Mouse (Mus musculus): ENCODE measurements around the gene Abca17. TPM values are rescaled to one million over a fixed set of nuclear protein-coding genes. Genes with fewer than 3 reads are reported as not detected.

The Abca17 gene
- total and polyA plus RNA-seq, 2 experiments = 0.02 TPM; not detected in 1

DNA sequence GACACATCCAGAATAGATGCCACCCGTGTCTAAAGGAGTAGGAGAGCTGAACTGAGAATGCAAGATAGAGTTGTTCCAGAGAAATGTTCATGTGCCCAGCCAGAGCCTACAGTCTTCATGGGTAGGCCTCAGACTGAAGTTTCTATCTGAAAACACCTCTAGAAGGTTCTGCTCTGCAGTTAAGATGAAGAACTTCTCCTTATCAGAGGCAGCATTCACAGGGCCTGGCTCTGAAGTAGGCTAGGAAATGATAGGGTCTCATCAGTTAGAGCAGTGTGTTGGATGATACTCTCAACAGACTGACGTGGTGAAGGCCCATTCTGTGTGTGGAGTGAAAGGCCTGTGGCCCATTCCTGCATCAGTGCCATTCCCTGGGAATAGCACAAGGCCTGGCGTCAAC, 3.1 kb upstream of the Abca17 start:
- TF ChIP-seq POLR2A (IDR thresholded peaks at IDR 0.05; ENCODE audit: extremely low read depth, insufficient read depth, low read length) (no peak), CTCF (IDR thresholded peaks at IDR 0.05; ENCODE audit: low read depth, low read length) (no peak)
- Histone ChIP-seq H3K27ac (replicated peaks; ENCODE audit: insufficient read depth, low read depth, low read length) (no peak overlapping the region), H3K4me3 (ENCODE audit: insufficient read depth, low read depth, low read length) (no peak overlapping the region), H3K27me3 (ENCODE audit: control insufficient read depth, insufficient read depth, low read length) (no peaks in the 10 kb centered on the region), H3K79me2 (ENCODE audit: control insufficient read depth, insufficient read depth, low read length) (peaks cover 21% of the 10 kb centered on the region; the same call in 1 of the 2 replicates), H3K4me1 (ENCODE audit: control insufficient read depth, insufficient read depth, low read length) (peaks cover 25% of the 10 kb centered on the region), H3K9ac (ENCODE audit: low read depth, low read length) (no peak overlapping the region), H3K36me3 (ENCODE audit: control insufficient read depth, insufficient read depth, low read length) (no peaks in the 10 kb centered on the region)
- DNase-seq (ENCODE audit: extremely low read depth, low read depth, low spot score) = no peak
- 96% methylated on average over 3 of the region's 3 CpGs for WGBS

DNA sequence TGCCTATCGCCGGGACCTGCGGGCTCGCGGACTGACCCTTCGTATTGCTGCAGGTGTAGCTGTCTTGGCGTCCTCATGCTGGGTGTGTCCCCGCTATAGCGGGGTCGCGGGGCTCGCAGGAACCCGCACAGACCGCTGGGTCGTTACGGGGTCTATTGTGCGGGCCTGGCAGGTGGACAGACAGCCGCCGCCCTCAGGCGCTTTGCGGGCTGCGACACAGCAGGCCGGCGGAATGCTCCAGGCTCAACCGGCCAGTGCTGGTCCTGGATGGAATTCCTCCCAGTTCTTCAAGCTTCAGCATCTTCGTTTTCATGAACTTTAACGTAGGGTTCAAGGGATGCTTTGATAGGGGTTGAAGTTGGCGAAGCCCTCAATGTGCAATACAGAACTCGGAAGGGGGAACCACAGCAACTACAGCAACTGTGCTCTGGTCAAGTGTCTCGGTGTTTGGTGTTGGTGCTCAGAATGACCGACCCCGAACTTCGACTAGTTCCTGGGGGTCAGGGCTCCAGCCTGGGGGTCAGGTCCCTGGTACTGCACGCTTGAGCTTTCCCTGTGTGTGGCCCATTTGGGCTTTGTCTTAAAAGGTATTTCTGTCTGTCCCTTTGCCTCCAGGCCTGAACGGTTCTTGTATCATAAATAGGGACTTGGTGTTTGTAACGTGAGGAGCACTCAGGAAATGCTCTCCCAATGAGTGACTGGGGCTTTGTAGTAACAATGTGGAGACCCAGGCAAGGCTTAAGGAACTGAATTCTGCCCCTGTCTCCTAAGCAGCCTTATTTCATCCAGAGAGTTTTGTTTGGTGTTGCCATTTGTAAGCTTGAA, 1.7 kb upstream of the Abca17 start:
- WGBS = 4% methylated on average over 36 of the region's 36 CpGs
- peaks cover 16% of the 10 kb centered on the region for H3K4me1 ChIP-seq (ENCODE audit: control insufficient read depth, insufficient read depth, low read length)

DNA sequence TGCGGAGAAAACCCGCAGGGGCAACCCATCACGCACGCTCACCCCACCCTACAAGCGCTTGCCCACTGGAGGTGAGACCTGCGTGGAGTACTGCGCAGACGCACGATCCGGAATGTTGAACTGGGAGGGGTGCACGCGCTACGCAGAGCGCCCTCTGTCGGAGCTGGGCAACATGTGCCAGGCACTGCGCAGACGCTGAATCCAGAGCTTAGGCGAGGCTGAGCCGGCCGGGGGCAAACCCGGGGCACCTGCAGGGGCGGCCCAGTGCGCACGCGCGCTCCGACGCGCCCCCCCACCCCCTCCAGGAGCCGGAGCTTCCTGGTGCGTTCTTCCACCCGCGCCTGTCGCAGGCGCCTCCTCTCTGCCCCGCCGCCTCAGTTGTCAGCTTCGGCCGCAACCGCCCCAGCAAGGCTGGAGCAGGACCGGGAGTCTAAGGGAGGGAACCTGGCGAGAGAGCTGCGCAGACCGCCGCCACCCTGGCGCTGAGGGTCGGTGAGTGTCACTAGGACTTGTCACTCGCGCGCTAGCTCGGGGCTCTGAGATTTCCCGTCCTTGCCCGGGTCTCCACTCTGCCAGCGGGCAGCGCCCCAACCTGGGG, 991 bp upstream of the Abca17 start, which contains the start of gene Abca3:
Abca3 (plus strand) TSS at position 191 of the 598 bp plus-strand sequence.
- H3K27ac ChIP-seq (replicated peaks; ENCODE audit: insufficient read depth, low read depth, low read length) = peak within 1 kb of the TSS; percentile 48
- H3K79me2 ChIP-seq (ENCODE audit: control insufficient read depth, insufficient read depth, low read length) = peaks cover 20% of the 10 kb centered on the region; the same call in 1 of the 2 replicates
- H3K4me3 ChIP-seq (ENCODE audit: insufficient read depth, low read depth, low read length) = peak within 1 kb of the TSS; percentile 87
- WGBS = under 1% methylated on average over 55 of the region's 55 CpGs
- no peaks in the 10 kb centered on the region for H3K27me3 ChIP-seq (ENCODE audit: control insufficient read depth, insufficient read depth, low read length)
- H3K9ac ChIP-seq (ENCODE audit: low read depth, low read length) = peak within 1 kb of the TSS; percentile 90
- H3K36me3 ChIP-seq (ENCODE audit: control insufficient read depth, insufficient read depth, low read length) = no peaks in the 10 kb centered on the region
- peak; percentile 85 for DNase-seq (ENCODE audit: extremely low read depth, low read depth, low spot score)
- H3K4me1 ChIP-seq (ENCODE audit: control insufficient read depth, insufficient read depth, low read length) = peaks cover 16% of the 10 kb centered on the region
- TF ChIP-seq CTCF (IDR thresholded peaks at IDR 0.05; ENCODE audit: low read depth, low read length) (peak; percentile 99), POLR2A (IDR thresholded peaks at IDR 0.05; ENCODE audit: extremely low read depth, insufficient read depth, low read length) (peak; percentile 53; the same call in 1 of the 2 replicates)

More for the DNA sequence above, 1.7 kb upstream of the Abca17 start:
- Histone ChIP-seq H3K4me3 (ENCODE audit: insufficient read depth, low read depth, low read length) (peak overlapping the region; percentile 87), H3K79me2 (ENCODE audit: control insufficient read depth, insufficient read depth, low read length) (peaks cover 21% of the 10 kb centered on the region; the same call in 1 of the 2 replicates), H3K27ac (replicated peaks; ENCODE audit: insufficient read depth, low read depth, low read length) (peak overlapping the region; percentile 48), H3K27me3 (ENCODE audit: control insufficient read depth, insufficient read depth, low read length) (no peaks in the 10 kb centered on the region), H3K36me3 (ENCODE audit: control insufficient read depth, insufficient read depth, low read length) (no peaks in the 10 kb centered on the region), H3K9ac (ENCODE audit: low read depth, low read length) (peak overlapping the region; percentile 90)
- no peak for TF ChIP-seq POLR2A (IDR thresholded peaks at IDR 0.05; ENCODE audit: extremely low read depth, insufficient read depth, low read length)
- no peak for TF ChIP-seq CTCF (IDR thresholded peaks at IDR 0.05; ENCODE audit: low read depth, low read length)
- DNase-seq (ENCODE audit: extremely low read depth, low read depth, low spot score) = no peak

DNA sequence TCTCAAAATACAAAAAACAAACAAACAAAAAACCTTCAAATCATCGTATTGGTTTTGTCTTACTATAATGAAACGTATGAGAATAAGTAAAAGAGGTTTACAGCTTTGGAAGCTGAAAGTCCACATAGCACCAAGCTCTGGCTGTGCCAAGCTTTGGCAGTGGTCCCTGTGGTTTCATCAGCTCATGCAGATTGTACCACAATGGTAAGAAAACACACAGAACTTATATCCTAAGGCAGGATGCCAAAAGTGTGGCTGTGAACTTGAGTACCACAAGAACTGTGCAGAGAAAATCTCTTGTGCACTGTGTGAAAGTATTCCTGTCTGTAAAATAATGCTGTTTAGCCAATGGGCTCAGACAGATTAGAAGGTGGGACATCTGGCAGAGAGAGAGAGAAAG, 1.7 kb downstream of the Abca17 start:
- WGBS = 20% methylated on average over 2 of the region's 2 CpGs
- peaks cover 11% of the 10 kb centered on the region for H3K4me1 ChIP-seq (ENCODE audit: control insufficient read depth, insufficient read depth, low read length)
- no peak overlapping the region for H3K4me3 ChIP-seq (ENCODE audit: insufficient read depth, low read depth, low read length)
- H3K9ac ChIP-seq (ENCODE audit: low read depth, low read length) = no peak overlapping the region
- DNase-seq (ENCODE audit: extremely low read depth, low read depth, low spot score) = peak; percentile 39
- no peaks in the 10 kb centered on the region for H3K27me3 ChIP-seq (ENCODE audit: control insufficient read depth, insufficient read depth, low read length)
- no peak overlapping the region for H3K27ac ChIP-seq (replicated peaks; ENCODE audit: insufficient read depth, low read depth, low read length)
- H3K36me3 ChIP-seq (ENCODE audit: control insufficient read depth, insufficient read depth, low read length) = no peaks in the 10 kb centered on the region
- H3K79me2 ChIP-seq (ENCODE audit: control insufficient read depth, insufficient read depth, low read length) = peaks cover 15% of the 10 kb centered on the region; the same call in 1 of the 2 replicates
- TF ChIP-seq POLR2A (IDR thresholded peaks at IDR 0.05; ENCODE audit: extremely low read depth, insufficient read depth, low read length) (no peak), CTCF (IDR thresholded peaks at IDR 0.05; ENCODE audit: low read depth, low read length) (no peak)

DNA sequence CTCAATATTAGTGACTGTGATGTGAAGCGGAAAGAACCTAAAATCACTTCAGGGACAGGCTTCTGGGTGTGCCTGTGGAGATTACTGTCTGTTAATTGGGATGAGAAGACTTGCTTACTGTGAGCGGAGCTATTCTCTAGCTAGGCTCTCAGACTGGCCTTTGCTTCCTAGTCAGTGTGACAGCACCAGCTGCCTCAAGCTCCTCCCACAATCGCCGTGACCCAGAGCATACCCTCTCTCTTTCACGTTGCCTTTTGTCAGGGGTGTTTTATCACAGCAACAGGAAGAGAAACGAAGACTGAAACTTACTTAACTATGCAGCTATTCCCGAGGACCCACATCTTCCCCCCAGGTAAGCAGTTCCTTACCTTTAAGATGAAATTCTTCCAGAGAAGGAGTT, 4.0 kb downstream of the Abca17 start:
- no peak for TF ChIP-seq CTCF (IDR thresholded peaks at IDR 0.05; ENCODE audit: low read depth, low read length)
- TF ChIP-seq POLR2A (IDR thresholded peaks at IDR 0.05; ENCODE audit: extremely low read depth, insufficient read depth, low read length) = no peak

More for the DNA sequence above, 4.0 kb downstream of the Abca17 start:
- Histone ChIP-seq H3K79me2 (ENCODE audit: control insufficient read depth, insufficient read depth, low read length) (no peaks in the 10 kb centered on the region), H3K36me3 (ENCODE audit: control insufficient read depth, insufficient read depth, low read length) (no peaks in the 10 kb centered on the region), H3K9ac (ENCODE audit: low read depth, low read length) (no peak overlapping the region), H3K27ac (replicated peaks; ENCODE audit: insufficient read depth, low read depth, low read length) (no peak overlapping the region), H3K4me1 (ENCODE audit: control insufficient read depth, insufficient read depth, low read length) (peaks cover 3% of the 10 kb centered on the region), H3K4me3 (ENCODE audit: insufficient read depth, low read depth, low read length) (no peak overlapping the region), H3K27me3 (ENCODE audit: control insufficient read depth, insufficient read depth, low read length) (no peaks in the 10 kb centered on the region)
- 70% methylated on average over 7 of the region's 7 CpGs for WGBS
- no peak for DNase-seq (ENCODE audit: extremely low read depth, low read depth, low spot score)
